28 mouse cellular contexts compared by ENCODE assay signal in genomic region chr10:121120751-121121150, GRCm38 (mm10).
"Had no signal": no experiment of that assay in that cellular context is flagged by ENCODE, and none has a peak within 500 bp of the region (broad histone marks: within the 10 kb centered on the region; RNA-seq: fewer than 3 reads in every experiment).

No protein-coding gene starts in this region.

- H3K4me2 ChIP-seq: embryonic facial prominence, embryonic 12.5 days; embryonic facial prominence, embryonic 13.5 days; embryonic facial prominence, embryonic 15.5 days; forebrain, embryonic 12.5 days; forebrain, embryonic 13.5 days; forebrain, embryonic 15.5 days had no signal

- H3K4me1 ChIP-seq: embryonic facial prominence, embryonic 12.5 days; embryonic facial prominence, embryonic 13.5 days; embryonic facial prominence, embryonic 15.5 days; forebrain, embryonic 10.5 days; forebrain, embryonic 12.5 days; forebrain, embryonic 15.5 days had no signal

- ATAC-seq: forebrain, embryonic 13.5 days; forebrain, embryonic 14.5 days; forebrain, embryonic 15.5 days; forebrain, embryonic 16.5 days; forebrain, postnatal 0 days had no signal

- H3K27me3 ChIP-seq: embryonic facial prominence, embryonic 12.5 days; embryonic facial prominence, embryonic 13.5 days; embryonic facial prominence, embryonic 15.5 days; forebrain, embryonic 15.5 days had no signal

- H3K9ac ChIP-seq: embryonic facial prominence, embryonic 12.5 days; embryonic facial prominence, embryonic 13.5 days; embryonic facial prominence, embryonic 15.5 days; forebrain, embryonic 12.5 days; forebrain, embryonic 13.5 days; forebrain, embryonic 15.5 days; forebrain, postnatal 0 days had no signal

- H3K4me3 ChIP-seq: embryonic facial prominence, embryonic 10.5 days; embryonic facial prominence, embryonic 12.5 days; embryonic facial prominence, embryonic 13.5 days; embryonic facial prominence, embryonic 15.5 days; erythroblast, embryonic 14.5 days; forebrain, embryonic 10.5 days; forebrain, embryonic 12.5 days; forebrain, embryonic 13.5 days; forebrain, embryonic 15.5 days; gastrocnemius, adult 2 months; heart, adult 2 months had no signal

- H3K36me3 ChIP-seq: embryonic facial prominence, embryonic 10.5 days; embryonic facial prominence, embryonic 12.5 days; embryonic facial prominence, embryonic 13.5 days; embryonic facial prominence, embryonic 15.5 days; forebrain, embryonic 10.5 days; forebrain, embryonic 12.5 days; forebrain, embryonic 15.5 days had no signal

- H3K27ac ChIP-seq: embryonic facial prominence, embryonic 10.5 days; embryonic facial prominence, embryonic 12.5 days; embryonic facial prominence, embryonic 13.5 days; embryonic facial prominence, embryonic 15.5 days; forebrain, embryonic 10.5 days; forebrain, embryonic 12.5 days; forebrain, embryonic 13.5 days; forebrain, embryonic 15.5 days; gastrocnemius, adult 2 months; heart, adult 2 months had no signal

- H3K9me3 ChIP-seq: embryonic facial prominence, embryonic 10.5 days; embryonic facial prominence, embryonic 12.5 days; embryonic facial prominence, embryonic 13.5 days; embryonic facial prominence, embryonic 15.5 days; forebrain, embryonic 10.5 days; forebrain, embryonic 12.5 days; forebrain, embryonic 13.5 days; forebrain, embryonic 15.5 days had no signal

- DNase-seq: cerebellum, adult 2 months; cerebellum, adult 8-10 months; cerebellum, adult 9-10 months; cerebellum, adult 9-11 months; cerebellum, postnatal 10 days; cerebellum, postnatal 14 days; cerebellum, postnatal 25 days; cerebellum, postnatal 36 days; embryo, embryonic 11 days; forebrain, postnatal 0 days; gastrocnemius, adult 2 months; gastrocnemius, postnatal 10 days; gastrocnemius, postnatal 14 days; gastrocnemius, postnatal 25 days; gastrocnemius, postnatal 36 days; heart, adult 18-20 months; heart, adult 2 months had no signal
